Mouse (Mus musculus): ENCODE results near the gene 1700074P13Rik.
"Not testable (repeated sequence)": the region's sequence is repeated elsewhere in the genome, so short reads cannot be mapped to it uniquely, and the experiment has no call there.

DNA sequence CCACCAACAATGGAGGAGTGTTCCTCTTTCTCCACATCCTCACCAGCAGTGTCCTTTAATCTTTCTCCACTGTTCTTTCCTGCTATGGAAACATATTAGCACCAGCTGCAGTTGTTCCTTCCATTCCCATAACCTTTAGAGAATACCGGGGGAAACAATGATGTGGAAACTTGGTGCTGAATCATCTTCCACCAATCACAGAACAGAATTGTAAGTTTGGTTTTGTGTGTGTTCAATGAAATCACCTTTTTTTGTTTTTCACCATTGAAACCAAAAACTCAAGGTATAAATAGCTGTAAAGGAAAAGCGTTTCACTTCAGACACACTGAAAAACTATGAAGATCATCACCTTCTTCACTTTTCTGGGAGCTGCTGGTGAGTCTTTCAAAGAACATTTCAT, 24.1 kb upstream of the 1700074P13Rik start, which contains the start of gene 1810009J06Rik:
- TF ChIP-seq CTCF (conservative IDR thresholded peaks at IDR 0.05 in 1 of 2, IDR thresholded peaks at IDR 0.05 in 1 of 2; ENCODE audit: low read depth in 2 of 2, low read length in 2 of 2); POLR2A (IDR thresholded peaks at IDR 0.05; ENCODE audit: low read depth, low read length); TBP (conservative IDR thresholded peaks at IDR 0.05; ENCODE audit: low read depth, low read length); RAD21 (IDR thresholded peaks at IDR 0.05; ENCODE audit: low read depth, low read length); CHD2 (IDR thresholded peaks at IDR 0.05; ENCODE audit: low read length); KAT2A (IDR thresholded peaks at IDR 0.05; ENCODE audit: insufficient replicate concordance, low read length); MAFK (IDR thresholded peaks at IDR 0.05; ENCODE audit: insufficient replicate concordance, low read length); ZKSCAN1 (IDR thresholded peaks at IDR 0.05; ENCODE audit: borderline replicate concordance, low read depth, low read length); EP300 (IDR thresholded peaks at IDR 0.05; ENCODE audit: low read length); ETS1 (conservative IDR thresholded peaks at IDR 0.05; ENCODE audit: low read depth, low read length); POLR2AphosphoS2 (IDR thresholded peaks at IDR 0.05; ENCODE audit: low read depth, low read length); NELFE (IDR thresholded peaks at IDR 0.05; ENCODE audit: low read depth, low read length); JUN (IDR thresholded peaks at IDR 0.05; ENCODE audit: insufficient read depth, low read depth, low read length); SMC3 (IDR thresholded peaks at IDR 0.05; ENCODE audit: low read depth, low read length): not testable (repeated sequence)
